Mouse (Mus musculus): ENCODE data around the gene Cdon. TPM values are rescaled to one million over a fixed set of nuclear protein-coding genes. Genes with fewer than 3 reads are reported as not detected.

The Cdon gene
- polyA plus RNA-seq, 1 experiment from 2014 or later, result 1.5 TPM

DNA sequence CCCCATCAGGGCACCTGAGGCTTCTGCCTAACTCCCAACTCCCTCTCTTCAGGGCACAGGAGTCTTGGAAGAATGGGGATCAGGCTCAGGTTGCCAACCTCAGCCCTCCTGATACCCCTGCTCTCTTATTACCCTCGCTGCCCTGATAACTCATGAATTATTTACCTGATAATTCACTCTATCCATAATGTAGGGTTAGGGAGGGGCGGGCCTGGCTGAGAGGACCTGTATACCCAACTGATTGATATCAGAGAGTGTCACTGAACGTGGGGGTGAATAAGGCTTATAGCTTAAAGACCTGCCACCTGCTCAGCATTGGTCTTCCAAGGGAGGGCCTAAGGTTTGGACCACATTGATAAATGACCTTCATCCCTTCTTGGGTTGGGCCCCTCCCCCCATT, 97.2 kb downstream of the Cdon start, which contains the start of gene Gm1113:
TSS of gene Gm1113 (minus strand) at position 101 of the 400 bp plus-strand sequence.
- ATAC-seq (replicated peaks; ENCODE audit: low FRiP score), result no peak
- H3K27ac ChIP-seq (ENCODE audit: low read depth, low read length), result no peak within 1 kb of the TSS
- no peak within 1 kb of the TSS for H3K4me2 ChIP-seq
- DNase-seq (ENCODE audit: low spot score), result no peak
- no peaks in the 10 kb centered on the region for H3K9me3 ChIP-seq (ENCODE audit: control insufficient read depth, low read length)
- no peaks in the 10 kb centered on the region for H3K27me3 ChIP-seq (replicated peaks; ENCODE audit: control insufficient read depth, insufficient read depth, low read length)
- H3K36me3 ChIP-seq (ENCODE audit: control insufficient read depth, insufficient read depth, low read length), result no peaks in the 10 kb centered on the region
- H3K4me1 ChIP-seq (replicated peaks; ENCODE audit: control insufficient read depth, insufficient read depth, low read length), result no peaks in the 10 kb centered on the region
- 60% methylated on average over 3 of the region's 3 CpGs for WGBS
- H3K4me3 ChIP-seq (ENCODE audit: low read depth, low read length), result no peak within 1 kb of the TSS
- H3K9ac ChIP-seq (ENCODE audit: low read depth, low read length), result no peak within 1 kb of the TSS

DNA sequence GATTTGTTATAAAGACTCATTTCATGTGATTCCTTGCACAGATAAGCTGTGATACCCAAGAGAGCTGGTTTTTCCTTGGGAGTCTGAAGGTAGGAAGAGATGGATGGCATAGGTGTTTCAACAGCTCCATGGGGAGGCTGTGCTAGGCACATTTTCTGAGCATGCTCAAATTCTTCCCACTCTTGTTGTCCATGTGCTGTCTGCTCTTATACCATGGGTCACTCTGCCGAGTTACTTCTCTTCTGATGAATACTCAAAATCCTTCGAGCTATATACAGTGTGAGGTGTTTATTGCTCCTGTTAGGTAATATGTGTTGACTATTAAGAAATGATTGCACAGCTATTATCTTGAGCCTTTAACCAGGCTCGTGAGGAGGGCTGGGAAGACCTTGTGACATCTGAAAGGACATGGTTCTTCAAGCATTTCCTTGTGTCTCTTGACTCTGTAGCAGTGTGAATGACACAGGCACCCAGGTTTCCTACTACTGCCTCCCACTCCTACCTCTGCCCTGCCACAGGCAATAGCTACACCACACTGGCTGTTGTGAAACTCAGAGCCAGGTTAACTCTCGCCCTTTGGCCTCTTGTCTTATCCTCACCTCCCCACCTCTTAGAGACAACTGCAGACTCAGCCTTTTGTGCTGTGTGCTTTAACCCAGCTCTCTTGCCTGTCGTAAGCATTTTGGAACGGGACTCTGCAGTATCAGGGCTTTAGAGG, 99.9 kb downstream of the Cdon start:
- H3K9ac ChIP-seq (ENCODE audit: low read depth, low read length), result no peak overlapping the region
- no peak overlapping the region for H3K4me3 ChIP-seq (ENCODE audit: low read depth, low read length)
- H3K4me1 ChIP-seq (replicated peaks; ENCODE audit: control insufficient read depth, insufficient read depth, low read length), result no peaks in the 10 kb centered on the region
- no peak overlapping the region for H3K4me2 ChIP-seq
- WGBS, result 61% methylated on average over 6 of the region's 6 CpGs
- H3K9me3 ChIP-seq (ENCODE audit: control insufficient read depth, low read length), result no peaks in the 10 kb centered on the region
- H3K27me3 ChIP-seq (replicated peaks; ENCODE audit: control insufficient read depth, insufficient read depth, low read length), result no peaks in the 10 kb centered on the region
- H3K36me3 ChIP-seq (ENCODE audit: control insufficient read depth, insufficient read depth, low read length), result no peaks in the 10 kb centered on the region
- H3K27ac ChIP-seq (ENCODE audit: low read depth, low read length), result no peak overlapping the region
- no peak for DNase-seq (ENCODE audit: low spot score)
- ATAC-seq (replicated peaks; ENCODE audit: low FRiP score), result no peak

DNA sequence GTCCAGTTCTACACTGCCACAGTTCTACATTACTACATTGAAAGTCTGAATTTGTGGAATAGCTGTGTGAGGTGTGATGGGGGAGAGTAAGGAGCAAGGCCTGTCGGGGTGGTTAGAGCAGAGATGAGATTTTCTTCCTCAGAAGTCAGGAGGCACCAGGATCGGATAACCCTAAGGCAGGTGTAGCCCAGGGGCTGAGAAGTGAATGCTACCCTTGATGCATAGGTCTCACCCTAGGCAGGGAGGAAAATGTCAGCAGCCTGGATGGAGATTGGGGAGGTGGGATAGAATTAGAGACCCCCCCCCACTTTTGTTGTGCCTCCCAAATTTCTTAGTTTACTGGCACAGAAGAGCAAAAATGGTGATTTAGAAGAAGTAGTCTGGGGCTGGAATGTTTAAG, 101.3 kb downstream of the Cdon start:
- no peaks in the 10 kb centered on the region for H3K36me3 ChIP-seq (ENCODE audit: control insufficient read depth, insufficient read depth, low read length)
- H3K4me2 ChIP-seq, result no peak overlapping the region
- H3K9ac ChIP-seq (ENCODE audit: low read depth, low read length), result no peak overlapping the region
- H3K27ac ChIP-seq (ENCODE audit: low read depth, low read length), result no peak overlapping the region
- DNase-seq (ENCODE audit: low spot score), result no peak
- H3K4me3 ChIP-seq (ENCODE audit: low read depth, low read length), result no peak overlapping the region
- no peaks in the 10 kb centered on the region for H3K9me3 ChIP-seq (ENCODE audit: control insufficient read depth, low read length)
- no peaks in the 10 kb centered on the region for H3K4me1 ChIP-seq (replicated peaks; ENCODE audit: control insufficient read depth, insufficient read depth, low read length)
- H3K27me3 ChIP-seq (replicated peaks; ENCODE audit: control insufficient read depth, insufficient read depth, low read length), result no peaks in the 10 kb centered on the region
- ATAC-seq (replicated peaks; ENCODE audit: low FRiP score), result no peak
- 69% methylated on average over 2 of the region's 2 CpGs for WGBS

DNA sequence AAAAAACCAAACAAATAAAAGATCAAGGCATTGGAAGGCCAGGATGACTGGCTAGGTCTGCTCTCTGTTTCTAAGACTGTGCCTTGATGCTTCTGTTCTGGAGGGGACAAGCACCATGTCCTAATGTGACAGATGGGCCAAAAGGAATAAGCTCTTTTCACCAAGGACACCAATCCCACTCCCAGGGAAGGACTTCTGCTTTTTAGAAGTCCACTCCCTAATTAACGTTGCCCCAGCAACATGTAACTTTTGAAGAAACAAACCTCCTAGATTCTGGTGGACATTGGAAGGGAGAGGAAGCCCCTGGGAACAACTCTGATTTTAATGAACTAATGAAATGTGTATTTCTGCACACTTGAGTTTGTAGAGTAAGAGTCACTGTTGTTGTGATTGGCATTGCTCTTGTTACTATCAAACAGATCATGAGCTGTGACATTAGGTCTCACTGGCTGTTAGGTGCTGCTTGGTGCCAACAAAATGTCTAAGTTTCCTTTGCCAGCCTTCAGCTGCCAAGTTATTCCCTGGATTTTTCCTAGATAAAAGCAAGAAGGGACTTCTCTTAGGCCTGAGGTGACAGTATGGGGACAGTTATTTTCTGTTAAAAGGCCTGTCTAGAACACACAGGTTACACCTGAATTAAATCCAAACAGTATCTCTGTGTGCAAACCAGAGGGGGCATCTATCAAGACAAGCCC, 102.0 kb downstream of the Cdon start:
- Histone ChIP-seq H3K36me3 (ENCODE audit: control insufficient read depth, insufficient read depth, low read length) (no peaks in the 10 kb centered on the region), H3K4me3 (ENCODE audit: low read depth, low read length) (no peak overlapping the region), H3K27ac (ENCODE audit: low read depth, low read length) (no peak overlapping the region), H3K27me3 (replicated peaks; ENCODE audit: control insufficient read depth, insufficient read depth, low read length) (no peaks in the 10 kb centered on the region), H3K4me1 (replicated peaks; ENCODE audit: control insufficient read depth, insufficient read depth, low read length) (no peaks in the 10 kb centered on the region), H3K9me3 (ENCODE audit: control insufficient read depth, low read length) (no peaks in the 10 kb centered on the region), H3K9ac (ENCODE audit: low read depth, low read length) (no peak overlapping the region), H3K4me2 (no peak overlapping the region)
- ATAC-seq (replicated peaks; ENCODE audit: low FRiP score) (no peak), DNase-seq (ENCODE audit: low spot score) (no peak)
- WGBS, result 44% methylated on average over 1 of the region's 1 CpGs

DNA sequence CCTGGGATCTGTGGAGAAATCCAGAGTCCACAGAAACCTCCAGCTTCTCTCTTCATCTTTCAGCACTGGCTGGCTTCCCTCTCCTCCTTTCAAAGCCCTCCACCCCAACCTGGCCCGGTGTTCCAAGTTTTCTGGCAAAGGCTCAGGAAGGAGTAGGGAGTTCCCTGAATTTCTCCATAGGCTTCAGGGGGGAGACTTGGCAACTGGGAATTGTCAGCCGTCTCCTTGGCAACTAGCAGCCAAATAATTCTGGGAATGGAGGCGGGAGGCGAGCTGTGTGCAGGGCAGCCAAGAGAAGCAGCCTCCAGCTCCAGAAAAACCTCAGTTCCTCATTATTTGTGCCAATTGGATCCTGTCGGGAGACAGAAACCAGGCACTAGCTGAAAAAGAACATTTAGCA, 102.6 kb downstream of the Cdon start:
- Histone ChIP-seq H3K9me3 (ENCODE audit: control insufficient read depth, low read length) (no peaks in the 10 kb centered on the region), H3K27ac (ENCODE audit: low read depth, low read length) (no peak overlapping the region), H3K9ac (ENCODE audit: low read depth, low read length) (no peak overlapping the region), H3K4me2 (no peak overlapping the region), H3K4me1 (replicated peaks; ENCODE audit: control insufficient read depth, insufficient read depth, low read length) (no peaks in the 10 kb centered on the region), H3K4me3 (ENCODE audit: low read depth, low read length) (no peak overlapping the region), H3K36me3 (ENCODE audit: control insufficient read depth, insufficient read depth, low read length) (no peaks in the 10 kb centered on the region), H3K27me3 (replicated peaks; ENCODE audit: control insufficient read depth, insufficient read depth, low read length) (no peaks in the 10 kb centered on the region)
- no peak for ATAC-seq (replicated peaks; ENCODE audit: low FRiP score)
- WGBS, result 46% methylated on average over 5 of the region's 5 CpGs
- no peak for DNase-seq (ENCODE audit: low spot score)

DNA sequence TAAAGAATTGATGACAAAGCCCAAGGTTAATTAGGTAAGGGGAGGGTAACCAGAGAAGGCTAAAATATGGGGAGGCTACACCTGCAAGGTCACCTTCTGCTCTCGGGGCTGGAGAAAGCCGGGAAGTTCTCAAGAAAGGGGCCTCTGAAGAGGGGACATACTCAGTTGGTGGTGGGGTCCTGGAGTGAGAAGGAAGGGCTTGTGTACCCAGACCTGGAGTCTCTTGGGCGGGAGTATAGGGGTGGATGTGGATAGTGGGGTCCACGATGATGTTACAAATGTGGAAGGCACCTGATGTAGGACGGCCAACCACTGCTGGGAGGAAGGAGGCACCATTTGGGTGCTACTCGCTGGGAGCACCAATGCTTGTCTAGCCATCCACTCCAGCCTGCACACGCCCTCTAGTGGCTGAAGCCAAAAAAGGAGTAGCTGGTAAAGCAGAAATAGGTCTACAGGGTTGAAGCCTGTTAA, 103.0 kb downstream of the Cdon start:
- Histone ChIP-seq H3K27me3 (replicated peaks; ENCODE audit: control insufficient read depth, insufficient read depth, low read length) (no peaks in the 10 kb centered on the region), H3K4me1 (replicated peaks; ENCODE audit: control insufficient read depth, insufficient read depth, low read length) (no peaks in the 10 kb centered on the region), H3K4me3 (ENCODE audit: low read depth, low read length) (no peak overlapping the region), H3K9ac (ENCODE audit: low read depth, low read length) (no peak overlapping the region), H3K36me3 (ENCODE audit: control insufficient read depth, insufficient read depth, low read length) (no peaks in the 10 kb centered on the region), H3K9me3 (ENCODE audit: control insufficient read depth, low read length) (no peaks in the 10 kb centered on the region), H3K4me2 (no peak overlapping the region), H3K27ac (ENCODE audit: low read depth, low read length) (no peak overlapping the region)
- no peak for ATAC-seq (replicated peaks; ENCODE audit: low FRiP score)
- 24% methylated on average over 7 of the region's 7 CpGs for WGBS
- no peak for DNase-seq (ENCODE audit: low spot score)

DNA sequence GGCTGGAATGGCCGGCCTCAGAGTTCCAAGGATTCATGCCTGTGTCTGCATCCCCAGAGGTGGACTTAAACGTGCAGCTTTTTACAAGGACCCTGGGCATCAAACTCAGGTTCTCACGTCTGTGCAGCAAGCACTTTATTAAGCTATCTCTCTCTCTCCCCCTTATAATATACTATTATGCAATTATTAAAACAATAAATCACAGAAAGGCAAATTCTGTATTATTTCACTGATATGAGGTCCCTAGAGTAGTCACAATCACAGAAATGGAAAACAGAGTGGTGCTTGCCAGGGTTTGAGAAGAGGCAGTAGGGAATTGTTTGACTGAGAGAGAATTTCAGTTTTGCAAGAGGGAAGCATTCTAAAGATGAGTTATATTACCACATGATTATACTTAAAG, 108.2 kb downstream of the Cdon start:
- ATAC-seq (replicated peaks; ENCODE audit: low FRiP score), result no peak
- Histone ChIP-seq H3K27ac (ENCODE audit: low read depth, low read length) (no peak overlapping the region), H3K9ac (ENCODE audit: low read depth, low read length) (no peak overlapping the region)

DNA sequence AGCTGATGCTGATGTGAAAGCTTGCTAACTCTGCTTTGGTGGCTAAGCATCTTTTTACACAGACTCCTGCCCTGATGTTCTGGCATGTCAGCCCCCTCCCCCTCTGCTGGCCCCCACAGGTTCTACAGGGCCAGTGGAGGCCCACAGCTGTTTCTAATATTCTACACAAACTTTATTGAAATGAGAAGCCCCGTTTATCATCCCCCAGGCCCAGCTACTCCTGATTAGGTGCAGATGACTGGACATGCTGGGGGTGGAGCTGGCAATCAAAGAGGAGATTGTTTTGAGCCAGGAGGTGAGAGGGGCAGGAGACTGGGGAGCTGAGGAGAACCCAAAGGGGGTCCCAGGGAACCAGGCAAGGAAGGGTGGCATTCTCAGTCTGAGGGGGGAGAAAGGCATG, 108.9 kb downstream of the Cdon start:
- WGBS, result 18% methylated on average over 1 of the region's 1 CpGs
- no peak overlapping the region for H3K4me2 ChIP-seq
- DNase-seq (ENCODE audit: low spot score), result no peak
- H3K27me3 ChIP-seq (replicated peaks; ENCODE audit: control insufficient read depth, insufficient read depth, low read length), result no peaks in the 10 kb centered on the region
- ATAC-seq (replicated peaks; ENCODE audit: low FRiP score), result no peak
- no peaks in the 10 kb centered on the region for H3K36me3 ChIP-seq (ENCODE audit: control insufficient read depth, insufficient read depth, low read length)
- no peak overlapping the region for H3K27ac ChIP-seq (ENCODE audit: low read depth, low read length)
- H3K9me3 ChIP-seq (ENCODE audit: control insufficient read depth, low read length), result no peaks in the 10 kb centered on the region
- H3K9ac ChIP-seq (ENCODE audit: low read depth, low read length), result no peak overlapping the region
- no peaks in the 10 kb centered on the region for H3K4me1 ChIP-seq (replicated peaks; ENCODE audit: control insufficient read depth, insufficient read depth, low read length)
- H3K4me3 ChIP-seq (ENCODE audit: low read depth, low read length), result no peak overlapping the region

More for the DNA sequence above, 108.2 kb downstream of the Cdon start:
- 53% methylated on average over 3 of the region's 3 CpGs for WGBS
- Histone ChIP-seq H3K36me3 (ENCODE audit: control insufficient read depth, insufficient read depth, low read length) (no peaks in the 10 kb centered on the region), H3K4me1 (replicated peaks; ENCODE audit: control insufficient read depth, insufficient read depth, low read length) (no peaks in the 10 kb centered on the region), H3K4me2 (no peak overlapping the region), H3K9me3 (ENCODE audit: control insufficient read depth, low read length) (no peaks in the 10 kb centered on the region), H3K4me3 (ENCODE audit: low read depth, low read length) (no peak overlapping the region), H3K27me3 (replicated peaks; ENCODE audit: control insufficient read depth, insufficient read depth, low read length) (no peaks in the 10 kb centered on the region)
- DNase-seq (ENCODE audit: low spot score), result no peak

DNA sequence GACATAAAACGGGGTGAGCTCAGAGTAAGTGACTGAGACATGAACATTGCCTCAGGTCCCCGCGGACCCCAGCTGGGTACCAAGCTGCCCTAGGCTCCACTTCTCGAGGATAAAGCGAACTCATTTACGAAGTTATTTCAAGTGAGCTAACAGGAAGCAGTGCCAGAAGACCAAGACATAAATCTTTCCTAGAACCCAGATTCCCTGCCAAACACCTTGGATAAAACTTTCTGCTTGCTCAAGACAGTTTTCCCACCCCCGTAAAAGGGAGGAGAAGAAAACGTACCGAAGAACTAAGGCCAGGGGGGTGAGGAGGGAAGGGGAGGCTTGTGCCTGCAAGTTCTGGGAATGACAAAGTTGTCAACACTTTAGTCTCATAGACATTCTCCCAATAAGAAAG, 112.3 kb downstream of the Cdon start:
- no peaks in the 10 kb centered on the region for H3K36me3 ChIP-seq (ENCODE audit: control insufficient read depth, insufficient read depth, low read length)
- H3K27me3 ChIP-seq (replicated peaks; ENCODE audit: control insufficient read depth, insufficient read depth, low read length), result no peaks in the 10 kb centered on the region
- no peak for ATAC-seq (replicated peaks; ENCODE audit: low FRiP score)
- H3K27ac ChIP-seq (ENCODE audit: low read depth, low read length), result no peak overlapping the region
- no peak overlapping the region for H3K9ac ChIP-seq (ENCODE audit: low read depth, low read length)
- DNase-seq (ENCODE audit: low spot score), result no peak
- no peak overlapping the region for H3K4me3 ChIP-seq (ENCODE audit: low read depth, low read length)
- H3K4me1 ChIP-seq (replicated peaks; ENCODE audit: control insufficient read depth, insufficient read depth, low read length), result no peaks in the 10 kb centered on the region
- no peak overlapping the region for H3K4me2 ChIP-seq
- H3K9me3 ChIP-seq (ENCODE audit: control insufficient read depth, low read length), result no peaks in the 10 kb centered on the region
- WGBS, result 69% methylated on average over 9 of the region's 9 CpGs

All from liver, embryonic 11.5 days (tissue).